Mouse (Mus musculus): Measurements from ENCODE around the gene Metrn. TPM values are rescaled to one million over a fixed set of nuclear protein-coding genes. Genes with fewer than 3 reads are reported as not detected.

The Metrn gene
- polyA plus RNA-seq, 1 experiment from 2014 or later, result 50.1 TPM

GRCm38 (mm10) chr17:25783086-25783485, 13.8 kb downstream of the Metrn start:
- Histone ChIP-seq H3K4me3 (no peak overlapping the region), H3K27me3 (no peaks in the 10 kb centered on the region), H3K9me3 (no peaks in the 10 kb centered on the region), H3K4me1 (peaks cover 18% of the 10 kb centered on the region), H3K4me2 (no peak overlapping the region; the same call in 1 of the 2 replicates), H3K27ac (no peak overlapping the region), H3K36me3 (peaks cover 62% of the 10 kb centered on the region), H3K9ac (peak overlapping the region; percentile 91)
- WGBS, result 86% methylated on average over 7 of the region's 7 CpGs
- no peak for ATAC-seq (ENCODE audit: insufficient number of reproducible peaks, insufficient read depth, low FRiP score, low TSS enrichment, low read depth)

- WGBS, result 75% methylated on average over 6 of the region's 6 CpGs
- Histone ChIP-seq H3K36me3 (peaks cover 64% of the 10 kb centered on the region), H3K9ac (no peak overlapping the region), H3K4me1 (peaks cover 18% of the 10 kb centered on the region), H3K27me3 (no peaks in the 10 kb centered on the region), H3K27ac (0 out of 2 replicates have a peak overlapping the region, but pooled peaks have one; percentile 22), H3K4me2 (no peak overlapping the region), H3K9me3 (no peaks in the 10 kb centered on the region), H3K4me3 (no peak overlapping the region)
- no peak for ATAC-seq (ENCODE audit: insufficient number of reproducible peaks, insufficient read depth, low FRiP score, low TSS enrichment, low read depth)
Observed at GRCm38 (mm10) chr17:25781339-25781738, 15.6 kb downstream of the Metrn start.

- ATAC-seq (ENCODE audit: insufficient number of reproducible peaks, insufficient read depth, low FRiP score, low TSS enrichment, low read depth), result no peak
- H3K9ac ChIP-seq, result no peak overlapping the region
- H3K36me3 ChIP-seq, result peaks cover 50% of the 10 kb centered on the region
- no peak overlapping the region for H3K4me2 ChIP-seq
- H3K4me1 ChIP-seq, result peaks cover 8% of the 10 kb centered on the region
- no peaks in the 10 kb centered on the region for H3K27me3 ChIP-seq
- H3K9me3 ChIP-seq, result no peaks in the 10 kb centered on the region
- H3K27ac ChIP-seq, result no peak overlapping the region
- H3K4me3 ChIP-seq, result no peak overlapping the region
- WGBS, result 92% methylated on average over 5 of the region's 5 CpGs
Observed at GRCm38 (mm10) chr17:25777948-25778347, 19.0 kb downstream of the Metrn start.

GRCm38 (mm10) chr17:25775318-25776062, 21.4 kb downstream of the Metrn start:
- no peak overlapping the region for H3K4me3 ChIP-seq
- H3K36me3 ChIP-seq, result peaks cover 25% of the 10 kb centered on the region
- no peak overlapping the region for H3K4me2 ChIP-seq
- H3K4me1 ChIP-seq, result peaks cover 8% of the 10 kb centered on the region
- no peak for ATAC-seq (ENCODE audit: insufficient number of reproducible peaks, insufficient read depth, low FRiP score, low TSS enrichment, low read depth)
- 75% methylated on average over 10 of the region's 10 CpGs for WGBS
- no peaks in the 10 kb centered on the region for H3K9me3 ChIP-seq
- no peak overlapping the region for H3K9ac ChIP-seq
- no peaks in the 10 kb centered on the region for H3K27me3 ChIP-seq
- H3K27ac ChIP-seq, result no peak overlapping the region

GRCm38 (mm10) chr17:25773549-25774120, 23.3 kb downstream of the Metrn start, which contains the start of gene Narfl:
TSS of gene Narfl (plus strand) at chr17:25773776.
- Histone ChIP-seq H3K4me1 (peaks cover 8% of the 10 kb centered on the region), H3K4me2 (peak within 1 kb of the TSS; percentile 93), H3K36me3 (peaks cover 9% of the 10 kb centered on the region), H3K27me3 (0 out of 2 replicates have a peak, but pooled peaks cover 7% of the 10 kb centered on the region), H3K4me3 (peak within 1 kb of the TSS; percentile 86), H3K9ac (peak within 1 kb of the TSS; percentile 91), H3K27ac (no peak within 1 kb of the TSS), H3K9me3 (no peaks in the 10 kb centered on the region)
- WGBS, result under 1% methylated on average over 37 of the region's 37 CpGs
- peak; percentile 63; the same call in 1 of the 2 replicates for ATAC-seq (ENCODE audit: insufficient number of reproducible peaks, insufficient read depth, low FRiP score, low TSS enrichment, low read depth)

- Histone ChIP-seq H3K4me3 (no peak overlapping the region), H3K27ac (no peak overlapping the region)
Observed at GRCm38 (mm10) chr17:25769331-25769730, 27.6 kb downstream of the Metrn start.

GRCm38 (mm10) chr17:25765886-25766285, 31.1 kb downstream of the Metrn start:
- ATAC-seq (ENCODE audit: insufficient number of reproducible peaks, insufficient read depth, low FRiP score, low TSS enrichment, low read depth), result no peak

More at GRCm38 (mm10) chr17:25769331-25769730, 27.6 kb downstream of the Metrn start:
- WGBS, result 33% methylated on average over 9 of the region's 9 CpGs
- Histone ChIP-seq H3K9me3 (no peaks in the 10 kb centered on the region), H3K36me3 (no peaks in the 10 kb centered on the region), H3K4me2 (no peak overlapping the region), H3K4me1 (peaks cover 4% of the 10 kb centered on the region), H3K9ac (0 out of 2 replicates have a peak overlapping the region, but pooled peaks have one; percentile 21), H3K27me3 (peaks cover 9% of the 10 kb centered on the region; the same call in 1 of the 2 replicates)
- no peak for ATAC-seq (ENCODE audit: insufficient number of reproducible peaks, insufficient read depth, low FRiP score, low TSS enrichment, low read depth)

GRCm38 (mm10) chr17:25762591-25762990, 34.3 kb downstream of the Metrn start:
- no peak overlapping the region for H3K27ac ChIP-seq
- H3K4me1 ChIP-seq, result no peaks in the 10 kb centered on the region
- H3K4me3 ChIP-seq, result no peak overlapping the region
- no peak overlapping the region for H3K9ac ChIP-seq
- H3K9me3 ChIP-seq, result no peaks in the 10 kb centered on the region
- H3K27me3 ChIP-seq, result peaks cover 2% of the 10 kb centered on the region; the same call in 1 of the 2 replicates
- ATAC-seq (ENCODE audit: insufficient number of reproducible peaks, insufficient read depth, low FRiP score, low TSS enrichment, low read depth), result no peak
- WGBS, result 43% methylated on average over 3 of the region's 3 CpGs
- no peak overlapping the region for H3K4me2 ChIP-seq
- no peaks in the 10 kb centered on the region for H3K36me3 ChIP-seq

More at GRCm38 (mm10) chr17:25765886-25766285, 31.1 kb downstream of the Metrn start:
- H3K27ac ChIP-seq, result no peak overlapping the region
- no peak overlapping the region for H3K4me3 ChIP-seq
- H3K36me3 ChIP-seq, result no peaks in the 10 kb centered on the region
- H3K4me2 ChIP-seq, result no peak overlapping the region
- H3K27me3 ChIP-seq, result peaks cover 9% of the 10 kb centered on the region; the same call in 1 of the 2 replicates
- no peak overlapping the region for H3K9ac ChIP-seq
- WGBS, result 36% methylated on average over 5 of the region's 5 CpGs
- H3K4me1 ChIP-seq, result no peaks in the 10 kb centered on the region
- H3K9me3 ChIP-seq, result no peaks in the 10 kb centered on the region

- Histone ChIP-seq H3K9ac (no peak overlapping the region), H3K4me3 (no peak overlapping the region), H3K27me3 (no peaks in the 10 kb centered on the region), H3K4me2 (no peak overlapping the region), H3K9me3 (no peaks in the 10 kb centered on the region), H3K36me3 (no peaks in the 10 kb centered on the region), H3K4me1 (no peaks in the 10 kb centered on the region), H3K27ac (no peak overlapping the region)
- WGBS, result 43% methylated on average over 4 of the region's 4 CpGs
- ATAC-seq (ENCODE audit: insufficient number of reproducible peaks, insufficient read depth, low FRiP score, low TSS enrichment, low read depth), result no peak
Observed at GRCm38 (mm10) chr17:25761561-25761970, 35.4 kb downstream of the Metrn start.

GRCm38 (mm10) chr17:25760148-25760547, 36.8 kb downstream of the Metrn start:
- Histone ChIP-seq H3K9ac (no peak overlapping the region), H3K27ac (no peak overlapping the region), H3K4me2 (no peak overlapping the region), H3K27me3 (no peaks in the 10 kb centered on the region), H3K4me3 (no peak overlapping the region), H3K4me1 (0 out of 2 replicates have a peak, but pooled peaks cover 4% of the 10 kb centered on the region), H3K36me3 (no peaks in the 10 kb centered on the region), H3K9me3 (no peaks in the 10 kb centered on the region)
- ATAC-seq (ENCODE audit: insufficient number of reproducible peaks, insufficient read depth, low FRiP score, low TSS enrichment, low read depth), result no peak
- WGBS, result 78% methylated on average over 8 of the region's 8 CpGs

GRCm38 (mm10) chr17:25757691-25758090, 39.2 kb downstream of the Metrn start:
- no peaks in the 10 kb centered on the region for H3K36me3 ChIP-seq
- no peaks in the 10 kb centered on the region for H3K9me3 ChIP-seq
- H3K27me3 ChIP-seq, result no peaks in the 10 kb centered on the region
- no peak for ATAC-seq (ENCODE audit: insufficient number of reproducible peaks, insufficient read depth, low FRiP score, low TSS enrichment, low read depth)
- H3K4me1 ChIP-seq, result 0 out of 2 replicates have a peak, but pooled peaks cover 4% of the 10 kb centered on the region
- H3K27ac ChIP-seq, result no peak overlapping the region
- no peak overlapping the region for H3K4me3 ChIP-seq
- no peak overlapping the region for H3K9ac ChIP-seq
- no peak overlapping the region for H3K4me2 ChIP-seq
- WGBS, result 54% methylated on average over 3 of the region's 3 CpGs
